Mouse (Mus musculus): ENCODE results near the gene Hist2h3c2.

DNA sequence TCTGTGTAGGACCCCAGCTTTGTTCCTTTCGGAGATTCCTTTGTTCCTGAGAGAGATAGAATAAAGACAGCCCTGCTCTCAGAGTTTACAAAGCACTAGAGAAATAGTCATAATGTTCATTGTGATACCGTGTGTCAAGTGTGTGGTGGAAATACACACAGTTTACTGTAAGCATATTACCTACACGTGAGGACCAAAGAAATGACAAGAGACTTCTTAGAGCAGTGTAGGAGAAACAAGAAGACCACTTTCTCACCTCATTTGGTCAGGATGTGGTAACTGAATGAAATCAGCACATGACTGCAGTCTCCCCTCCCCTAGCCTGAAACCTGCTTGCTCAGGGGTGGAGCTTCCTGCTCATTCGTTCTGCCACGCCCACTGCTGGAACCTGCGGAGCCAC is 40.7 kb downstream of the Hist2h3c2 start:
- TF ChIP-seq POLR2A (IDR thresholded peaks at IDR 0.05; ENCODE audit: low read depth, low read length) (peak; percentile 3; the same call in 1 of the 2 replicates), CTCF (IDR thresholded peaks at IDR 0.05; ENCODE audit: extremely low read depth, insufficient read depth, insufficient read length, insufficient replicate concordance) (no peak)
